ENCODE assay signal across 7 mouse cellular contexts in genomic region chr17:43801595-43802373, GRCm38 (mm10). TPM values are rescaled to one million over a fixed set of nuclear protein-coding genes. Genes with fewer than 3 reads are reported as not detected.
DNase-seq lines count a peak whose midpoint lies in the region; ATAC-seq lines count a peak whose summit lies in the region.

No protein-coding gene starts in this region.

- no peaks in the 10 kb centered on the region for H3K9me3 ChIP-seq in hindbrain, embryonic 16.5 days (ENCODE audit: control insufficient read depth, low read length)

- peak overlapping the region; percentile 69 for H3K27ac ChIP-seq in hindbrain, embryonic 16.5 days (ENCODE audit: low read depth, low read length)

- peak overlapping the region; percentile 92 for H3K4me2 ChIP-seq in hindbrain, embryonic 16.5 days (ENCODE audit: low read length)

- DNase-seq in adrenal gland, postnatal 4 days (ENCODE audit: low spot score in 2 of 2) = peak; percentile 13 to 15
- peak; percentile 76 for DNase-seq in embryo, embryonic 10 days (ENCODE audit: low spot score)
- peak; percentile 71 for DNase-seq in gastrocnemius, postnatal 14 days
- DNase-seq in left cerebral cortex, postnatal 25 days (ENCODE audit: low spot score in 2 of 2) = peak; percentile 42 to 51
- peak; percentile 59 for DNase-seq in right cerebral cortex, postnatal 4 days

- H3K27me3 ChIP-seq in hindbrain, embryonic 16.5 days (replicated peaks; ENCODE audit: control insufficient read depth, insufficient read depth, low read length) = no peaks in the 10 kb centered on the region

- no peaks in the 10 kb centered on the region for H3K36me3 ChIP-seq in hindbrain, embryonic 16.5 days (ENCODE audit: control insufficient read depth, insufficient read depth, low read length)

- H3K4me3 ChIP-seq in hindbrain, embryonic 16.5 days (ENCODE audit: low read length) = peak overlapping the region; percentile 67

- no peaks in the 10 kb centered on the region; the same call in none of the 2 replicates for H3K4me1 ChIP-seq in hindbrain, embryonic 16.5 days (ENCODE audit: control insufficient read depth, insufficient read depth, low read depth, low read length)

- intact Hi-C loops in gastrocnemius, postnatal 14 days (cut with DNase I; ENCODE audit: low total_unique reads) = loop anchor here (2.0 kb wide), 1 partner anchor 67 kb away; no protein-coding TSS in a partner anchor
- intact Hi-C loops in left cerebral cortex, postnatal 25 days (cut with DNase I) = loop anchor here (1.0 to 10.0 kb wide), 3 partner anchors 68 to 333 kb away; no protein-coding TSS in a partner anchor

- ATAC-seq in hindbrain, embryonic 16.5 days = peak; percentile 90
- peak; percentile 41; the same call in 1 of the 2 replicates for ATAC-seq in megakaryocyte-erythroid progenitor cell, adult 5-6 weeks (replicated peaks; ENCODE audit: low FRiP score, low TSS enrichment, poor library complexity, severe bottlenecking)

- peak overlapping the region; percentile 71 for H3K9ac ChIP-seq in hindbrain, embryonic 16.5 days (ENCODE audit: low read depth, low read length)

- under 1% methylated on average over 55 of the region's 55 CpGs for WGBS in hindbrain, embryonic 16.5 days

RNA-seq across cellular contexts. Expression of gene Rcan2, which starts 0.6 kb away (rescaled TPM):
- total RNA-seq in adrenal gland, postnatal 4 days (2021) = 10 to 100 TPM; 10.6 to 11.4 TPM
- 10 to 100 TPM; 20.5 to 27.2 TPM for total RNA-seq in gastrocnemius, postnatal 14 days (2021)
- 136 and 147 TPM in 2 replicates for polyA plus RNA-seq in hindbrain, embryonic 16.5 days (2015; fragmentation: Nextera tagmentation; extraction: Ambion mirVana)
- 100 to 1,000 TPM; 171 to 178 TPM for total RNA-seq in left cerebral cortex, postnatal 25 days (2021)
- not detected in 2 replicates for total RNA-seq in megakaryocyte-erythroid progenitor cell, adult 5-6 weeks (2014; fragmentation: Nextera tagmentation)
- total RNA-seq in megakaryocyte-erythroid progenitor cell, adult 5-6 weeks (2017) = not detected in 2 replicates

Comparison
In these comparisons a context has a peak if more than half of its experiments do, and no peak if none do; other contexts are left out.
1. Peak in every context shown above with its lines: DNase-seq, ATAC-seq, H3K4me3 ChIP-seq and H3K27ac ChIP-seq.
2. DNase-seq: peak in every context shown above with its lines; median percentile 76 in embryo, embryonic 10 days; 71 in gastrocnemius, postnatal 14 days; 59 in right cerebral cortex, postnatal 4 days; 46 in left cerebral cortex, postnatal 25 days; 14 in adrenal gland, postnatal 4 days.
3. RNA of gene Rcan2, which starts 0.6 kb away (total RNA-seq): 171 to 178 TPM in left cerebral cortex, postnatal 25 days, 20.5 to 27.2 TPM in gastrocnemius, postnatal 14 days and 10.6 to 11.4 TPM in adrenal gland, postnatal 4 days; not detected in megakaryocyte-erythroid progenitor cell, adult 5-6 weeks; every median in the first group is over 10 times any median in the second.